Mouse (Mus musculus): ENCODE measurements around the gene Prkag2. TPM values are rescaled to one million over a fixed set of nuclear protein-coding genes. Genes with fewer than 3 reads are reported as not detected.
"Not testable (repeated sequence)": the region's sequence is repeated elsewhere in the genome, so short reads cannot be mapped to it uniquely, and the experiment has no call there.

Gene Prkag2
- polyA plus RNA-seq, 1 experiment, result 18.0 TPM

DNA sequence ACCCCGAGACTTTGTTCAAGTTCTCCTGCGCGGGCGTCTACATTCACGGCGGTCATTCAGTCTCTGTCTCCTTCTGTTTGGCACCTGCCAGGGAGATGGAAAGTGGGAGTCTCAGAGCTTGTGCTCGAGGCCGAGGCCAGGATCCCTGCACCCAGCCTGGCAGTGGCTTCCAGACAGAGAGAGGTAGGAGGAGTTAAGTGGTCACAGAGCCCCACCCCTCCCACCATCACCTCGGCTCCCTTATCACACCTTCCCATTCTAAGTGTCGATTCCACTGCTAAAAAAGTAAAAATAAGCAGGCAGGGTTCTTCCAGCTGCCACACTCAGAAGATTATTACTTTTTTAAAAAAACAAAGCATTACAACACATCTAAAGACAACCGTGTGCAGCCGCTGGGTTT lies 236.6 kb downstream of the Prkag2 start:
- WGBS, result 71% methylated on average over 12 of the region's 12 CpGs
- Histone ChIP-seq H3K4me1 (ENCODE audit: control insufficient read depth, insufficient read depth, low read length) (no peaks in the 10 kb centered on the region), H3K4me3 (replicated peaks; ENCODE audit: extremely low read depth, low read depth, low read length) (no peak overlapping the region)
- no peak for DNase-seq
- TF ChIP-seq CTCF (IDR thresholded peaks at IDR 0.05; ENCODE audit: insufficient read depth, low read length) (no peak), POLR2A (IDR thresholded peaks at IDR 0.05; ENCODE audit: borderline replicate concordance, extremely low read depth, low read depth, low read length) (no peak)

DNA sequence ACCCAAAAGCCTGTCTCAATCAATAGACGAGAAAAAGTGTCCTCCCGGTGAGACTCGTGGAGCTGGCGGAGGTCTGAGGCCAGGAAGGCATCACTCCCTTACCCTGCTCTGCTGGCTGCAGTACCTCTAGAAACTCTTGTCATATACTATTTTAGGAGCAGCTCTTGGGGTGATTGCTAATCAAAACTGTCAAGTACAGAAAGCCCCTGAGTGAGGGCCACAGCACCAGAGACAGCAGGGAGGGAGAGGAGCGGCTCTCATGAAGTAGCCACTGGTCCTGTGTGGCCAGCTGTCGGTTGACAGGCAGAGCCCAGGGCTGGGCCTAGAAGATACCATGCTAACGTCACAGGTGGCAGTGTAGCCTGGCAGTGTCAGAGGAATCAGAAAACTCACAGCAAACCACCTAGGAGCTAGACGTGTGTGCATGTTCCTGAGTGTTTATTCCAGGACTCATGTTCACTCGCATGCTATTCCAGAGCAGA lies 239.0 kb downstream of the Prkag2 start:
- 88% methylated on average over 9 of the region's 9 CpGs for WGBS
- H3K4me1 ChIP-seq (ENCODE audit: control insufficient read depth, insufficient read depth, low read length), result no peaks in the 10 kb centered on the region
- no peak for DNase-seq
- H3K4me3 ChIP-seq (replicated peaks; ENCODE audit: extremely low read depth, low read depth, low read length), result no peak overlapping the region
- TF ChIP-seq POLR2A (IDR thresholded peaks at IDR 0.05; ENCODE audit: borderline replicate concordance, extremely low read depth, low read depth, low read length) (no peak), CTCF (IDR thresholded peaks at IDR 0.05; ENCODE audit: insufficient read depth, low read length) (no peak)

DNA sequence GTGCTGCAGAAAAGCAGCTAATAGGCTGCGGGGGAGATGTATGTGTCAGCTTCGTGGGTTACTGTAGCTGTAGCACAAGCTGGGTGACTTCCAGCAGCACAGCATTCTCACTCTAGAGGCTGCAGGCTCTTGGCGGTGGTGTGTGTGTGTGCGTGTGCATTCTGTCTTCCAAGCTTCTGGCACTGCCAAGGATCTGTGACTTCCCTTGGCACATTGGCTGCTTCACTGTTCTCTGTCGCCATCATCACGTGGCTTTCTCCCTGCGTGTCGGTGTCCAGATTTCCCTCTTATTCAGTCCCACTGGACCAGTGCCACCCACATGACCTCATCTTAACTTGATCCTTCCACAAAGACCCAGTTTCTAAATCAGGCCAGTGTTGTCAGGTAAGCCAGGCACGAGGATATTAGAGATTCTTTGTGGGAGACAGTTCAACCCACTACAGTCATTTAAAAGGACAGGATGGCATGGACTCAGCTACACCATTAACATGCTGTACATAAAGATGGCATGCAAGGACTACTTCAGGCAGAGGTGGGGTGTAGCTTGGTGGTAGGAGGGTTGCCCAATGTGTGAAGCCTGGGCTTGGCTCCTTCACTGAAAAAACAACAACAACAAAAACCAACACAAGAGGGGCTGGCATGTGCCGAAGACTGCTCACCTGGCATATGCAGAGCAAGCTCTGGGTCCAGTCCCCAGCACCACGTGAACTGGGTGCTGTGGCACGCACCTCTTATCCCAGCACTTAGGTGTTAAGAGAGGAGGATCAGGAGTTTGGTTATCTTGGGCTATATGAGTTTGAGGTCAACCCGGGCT lies 239.6 kb downstream of the Prkag2 start:
- no peak for TF ChIP-seq POLR2A (IDR thresholded peaks at IDR 0.05; ENCODE audit: borderline replicate concordance, extremely low read depth, low read depth, low read length)
- no peak for TF ChIP-seq CTCF (IDR thresholded peaks at IDR 0.05; ENCODE audit: insufficient read depth, low read length)
- H3K4me1 ChIP-seq (ENCODE audit: control insufficient read depth, insufficient read depth, low read length), result no peaks in the 10 kb centered on the region
- DNase-seq, result no peak
- no peak overlapping the region for H3K4me3 ChIP-seq (replicated peaks; ENCODE audit: extremely low read depth, low read depth, low read length)
- WGBS, result 65% methylated on average over 13 of the region's 13 CpGs

DNA sequence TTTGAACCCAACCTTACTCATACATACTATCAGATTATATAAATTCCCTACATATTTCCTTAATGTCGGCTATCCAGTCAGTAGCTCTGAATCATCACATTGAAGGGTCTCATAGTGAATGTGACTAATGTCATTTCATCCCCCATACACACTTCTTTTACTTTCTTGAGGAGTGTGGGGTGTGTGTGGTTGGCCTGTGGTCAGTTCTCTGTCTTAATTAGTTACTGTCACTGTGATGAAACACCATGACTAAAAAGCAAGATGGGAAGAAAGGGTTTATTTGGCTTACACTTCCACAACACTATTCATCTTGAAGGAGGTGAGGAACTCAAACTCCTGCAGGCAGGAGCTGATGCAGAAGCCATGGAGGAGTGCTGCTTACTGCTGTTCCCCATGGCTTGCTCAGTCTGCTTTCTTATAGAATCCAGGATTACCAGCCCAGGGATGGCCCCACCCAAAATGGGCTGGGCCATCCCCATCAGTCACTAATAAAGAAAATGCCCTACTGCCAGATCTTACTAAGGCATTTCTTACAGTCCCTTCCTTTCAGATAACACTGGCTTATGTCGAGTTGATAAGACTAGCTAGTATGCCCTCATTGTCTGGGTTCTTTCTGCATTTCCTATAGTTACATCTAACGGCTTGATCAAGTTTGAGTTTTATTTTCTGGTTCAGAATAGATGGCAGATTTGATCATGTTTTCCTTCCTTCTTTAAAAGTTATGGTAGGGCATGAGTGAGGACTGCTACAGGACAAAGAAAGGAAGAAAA lies 240.5 kb downstream of the Prkag2 start:
- TF ChIP-seq POLR2A (IDR thresholded peaks at IDR 0.05; ENCODE audit: borderline replicate concordance, extremely low read depth, low read depth, low read length) (no peak), CTCF (IDR thresholded peaks at IDR 0.05; ENCODE audit: insufficient read depth, low read length) (no peak)
- WGBS, result 57% methylated on average over 3 of the region's 3 CpGs

DNA sequence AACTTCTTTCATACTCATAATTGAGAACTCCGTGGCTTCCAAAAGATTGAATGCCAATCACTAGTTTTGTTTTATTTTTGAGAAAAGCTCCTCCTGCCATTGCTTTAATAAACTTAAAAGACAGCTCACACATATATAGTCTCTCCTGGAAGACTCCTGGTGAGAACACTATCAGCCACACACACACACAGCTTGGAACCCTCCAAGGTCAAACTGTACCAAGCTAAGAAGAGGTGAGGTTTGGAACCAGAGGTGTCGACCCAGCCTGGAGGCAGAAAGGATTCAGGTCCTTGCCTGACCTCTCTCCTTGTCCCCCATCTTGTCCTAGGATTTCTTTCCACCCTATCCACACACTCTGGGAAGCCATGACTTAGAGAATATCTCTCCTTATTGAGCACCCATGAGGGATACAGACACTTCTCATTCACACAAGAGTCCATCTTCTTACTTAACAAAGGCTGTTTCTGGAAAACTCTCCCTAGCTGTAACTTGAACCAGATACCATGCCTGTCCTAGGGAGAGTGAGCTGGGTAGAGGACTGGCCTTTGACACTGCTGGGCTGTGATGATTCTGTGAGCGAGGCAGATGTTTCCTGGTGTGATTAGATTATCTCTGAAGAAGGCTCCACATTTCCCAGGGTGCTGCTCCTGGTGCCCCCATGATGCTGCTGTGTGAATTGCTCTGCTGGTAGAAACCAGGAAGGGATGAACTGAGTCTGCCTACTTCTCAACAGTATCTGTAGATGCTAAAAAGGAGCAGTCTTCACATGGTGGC lies 245.4 kb downstream of the Prkag2 start:
- no peak for DNase-seq
- H3K4me3 ChIP-seq (replicated peaks; ENCODE audit: extremely low read depth, low read depth, low read length), result no peak overlapping the region
- TF ChIP-seq CTCF (IDR thresholded peaks at IDR 0.05; ENCODE audit: insufficient read depth, low read length), result no peak
- TF ChIP-seq POLR2A (IDR thresholded peaks at IDR 0.05; ENCODE audit: borderline replicate concordance, extremely low read depth, low read depth, low read length), result no peak
- no peaks in the 10 kb centered on the region for H3K4me1 ChIP-seq (ENCODE audit: control insufficient read depth, insufficient read depth, low read length)
- WGBS, result 60% methylated on average over 3 of the region's 3 CpGs

More for the DNA sequence above, 240.5 kb downstream of the Prkag2 start:
- no peak overlapping the region for H3K4me3 ChIP-seq (replicated peaks; ENCODE audit: extremely low read depth, low read depth, low read length)
- H3K4me1 ChIP-seq (ENCODE audit: control insufficient read depth, insufficient read depth, low read length), result no peaks in the 10 kb centered on the region
- no peak for DNase-seq

DNA sequence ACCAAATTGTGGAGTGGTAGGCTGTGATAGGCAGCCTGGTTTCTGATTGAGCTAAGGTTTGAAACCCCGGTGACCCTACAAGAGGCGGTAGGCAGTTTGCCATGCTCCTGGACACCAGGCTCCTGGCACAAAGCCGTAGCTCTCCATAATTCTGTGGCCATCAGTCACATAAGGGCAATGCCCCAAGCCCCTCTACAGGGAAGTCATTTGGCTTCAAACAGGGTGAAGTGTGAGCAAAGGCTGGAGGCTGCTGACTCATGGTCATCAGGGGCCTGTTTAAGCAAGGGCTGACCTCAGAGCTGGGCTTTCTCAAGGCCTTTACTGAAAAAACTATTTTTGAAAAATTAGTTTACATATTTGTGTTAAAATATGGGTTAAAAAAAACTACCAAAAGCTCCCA lies 246.2 kb downstream of the Prkag2 start:
- H3K4me3 ChIP-seq (replicated peaks; ENCODE audit: extremely low read depth, low read depth, low read length), result no peak overlapping the region
- no peak for DNase-seq
- no peaks in the 10 kb centered on the region for H3K4me1 ChIP-seq (ENCODE audit: control insufficient read depth, insufficient read depth, low read length)
- no peak for TF ChIP-seq CTCF (IDR thresholded peaks at IDR 0.05; ENCODE audit: insufficient read depth, low read length)
- no peak for TF ChIP-seq POLR2A (IDR thresholded peaks at IDR 0.05; ENCODE audit: borderline replicate concordance, extremely low read depth, low read depth, low read length)
- WGBS, result 84% methylated on average over 3 of the region's 3 CpGs

DNA sequence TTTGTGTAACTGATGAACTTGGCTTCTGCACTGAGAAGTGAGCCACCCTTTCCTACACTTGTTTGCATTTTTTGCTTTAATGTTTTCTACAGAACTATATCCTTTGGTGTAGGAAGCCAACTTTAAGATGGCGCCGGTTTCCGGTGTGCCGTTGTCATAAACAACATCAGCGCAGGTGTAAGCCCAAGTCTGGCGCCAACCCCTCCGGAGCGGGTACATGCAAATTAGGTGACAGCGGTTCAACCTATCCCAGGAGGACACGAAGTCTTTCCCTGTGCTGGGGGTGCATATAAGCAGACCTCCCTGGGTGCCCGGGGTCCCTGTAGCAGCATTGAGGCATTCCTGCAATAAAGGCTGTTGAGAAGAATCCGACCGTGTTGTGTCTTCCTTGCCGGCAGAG lies 252.2 kb downstream of the Prkag2 start:
- not testable (repeated sequence) for H3K4me1 ChIP-seq (ENCODE audit: control insufficient read depth, insufficient read depth, low read length); H3K4me3 ChIP-seq (replicated peaks; ENCODE audit: extremely low read depth, low read depth, low read length); DNase-seq
- 87% methylated on average over 14 of the region's 14 CpGs for WGBS

DNA sequence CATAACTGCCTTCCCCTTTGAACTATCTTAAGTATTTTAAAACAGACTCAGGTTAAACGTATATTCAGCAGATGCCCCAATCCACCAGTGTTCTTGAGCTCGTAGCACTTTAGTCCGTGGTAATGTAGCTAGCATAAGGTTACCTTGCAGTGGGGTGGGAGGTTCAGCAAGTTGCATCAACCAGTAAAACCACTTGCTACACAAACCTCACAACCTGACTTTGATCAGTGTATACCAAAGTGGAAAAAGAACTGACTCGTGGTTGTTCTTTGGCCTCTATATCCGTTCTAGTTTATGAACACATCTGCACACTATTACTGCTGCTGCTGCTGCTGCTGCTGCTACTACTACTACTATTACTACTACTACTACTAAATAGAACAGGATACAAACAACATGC lies 256.6 kb downstream of the Prkag2 start:
- DNase-seq, result no peak
- TF ChIP-seq CTCF (IDR thresholded peaks at IDR 0.05; ENCODE audit: insufficient read depth, low read length) (no peak), POLR2A (IDR thresholded peaks at IDR 0.05; ENCODE audit: borderline replicate concordance, extremely low read depth, low read depth, low read length) (no peak)
- WGBS, result 84% methylated on average over 5 of the region's 5 CpGs
- Histone ChIP-seq H3K4me3 (replicated peaks; ENCODE audit: extremely low read depth, low read depth, low read length) (no peak overlapping the region), H3K4me1 (ENCODE audit: control insufficient read depth, insufficient read depth, low read length) (peaks cover 17% of the 10 kb centered on the region)

DNA sequence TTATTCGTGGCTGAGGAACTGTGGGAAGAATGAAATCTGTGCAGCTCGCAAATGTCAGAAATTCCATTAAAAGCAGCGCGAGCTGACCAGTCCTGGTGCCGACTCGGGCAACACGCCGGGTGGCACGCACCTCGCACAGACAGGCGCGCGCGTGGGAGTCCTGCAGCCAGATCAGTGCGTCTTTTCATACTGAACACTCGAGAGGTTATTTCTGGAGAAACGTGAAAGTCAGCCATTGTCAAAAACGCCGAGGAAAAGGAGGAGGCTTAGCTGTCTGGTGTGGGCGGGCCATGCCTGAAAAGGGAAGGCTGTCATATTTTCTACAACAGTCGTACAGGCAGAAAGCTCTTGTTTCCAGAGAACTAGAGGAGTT lies 257.4 kb downstream of the Prkag2 start:
- under 1% methylated on average over 21 of the region's 21 CpGs for WGBS
- Histone ChIP-seq H3K4me1 (ENCODE audit: control insufficient read depth, insufficient read depth, low read length) (peaks cover 19% of the 10 kb centered on the region), H3K4me3 (replicated peaks; ENCODE audit: extremely low read depth, low read depth, low read length) (peak overlapping the region; percentile 45)
- no peak for DNase-seq
- TF ChIP-seq POLR2A (IDR thresholded peaks at IDR 0.05; ENCODE audit: borderline replicate concordance, extremely low read depth, low read depth, low read length) (no peak), CTCF (IDR thresholded peaks at IDR 0.05; ENCODE audit: insufficient read depth, low read length) (no peak)
